Mouse (Mus musculus) intestine, embryonic 15.5 days (tissue): ENCODE results near the gene Ppp2ca. TPM values are rescaled to one million over a fixed set of nuclear protein-coding genes. Genes with fewer than 3 reads are reported as not detected.

Source experiments
- ATAC-seq: fragments of 200-750 bp; cut with Nextera tagmentation; 2 replicates; pipeline ENCODE4 v1.8.0; 2017; ENCODE audit warnings: moderate TSS enrichment, moderate library complexity
- H3K27ac ChIP-seq: fragments of 300-500 bp; sonication (generic); 2 replicates; pipeline ENCODE4 v1.5.1; 2015; ENCODE audit warnings: mild to moderate bottlenecking, inconsistent platforms
- H3K27me3 ChIP-seq: fragments of 300-500 bp; sonication (generic); replicated peaks from 2 replicates; pipeline ENCODE4 v1.6.1; 2015; ENCODE audit warnings: inconsistent platforms
- H3K36me3 ChIP-seq: fragments of 300-500 bp; sonication (generic); 2 replicates; pipeline ENCODE4 v1.6.1; 2015; ENCODE audit warnings: inconsistent platforms
- H3K4me1 ChIP-seq: fragments of 300-500 bp; sonication (generic); replicated peaks from 2 replicates; pipeline ENCODE4 v1.6.1; 2015; ENCODE audit warnings: inconsistent platforms
- H3K4me2 ChIP-seq: fragments of 300-500 bp; sonication (generic); replicated peaks from 2 replicates; pipeline ENCODE4 v1.6.1; 2015; ENCODE audit warnings: mild to moderate bottlenecking, inconsistent platforms
- H3K4me3 ChIP-seq: fragments of 300-500 bp; sonication (generic); replicated peaks from 2 replicates; pipeline ENCODE4 v1.5.1; 2015; ENCODE audit warnings: inconsistent platforms
- H3K9ac ChIP-seq: fragments of 300-500 bp; sonication (generic); 2 replicates; pipeline ENCODE4 v1.6.1; 2015; ENCODE audit warnings: inconsistent platforms
- H3K9me3 ChIP-seq: fragments of 300-500 bp; sonication (generic); 2 replicates; pipeline ENCODE4 v1.6.1; 2016; ENCODE audit warnings: inconsistent platforms
- WGBS: fragments of 180-500 bp; shearing (Covaris S2); methylation state at CpG from one replicate; pipeline ENCODE4 v1.1.7; 2015; 5-methylcytosine and 5-hydroxymethylcytosine counted together
- polyA plus RNA-seq: library from polyadenylated mRNA; unstranded; fragments of >200 nt; fragmentation: Nextera tagmentation; extraction: Ambion mirVana; gene quantifications from 2 replicates; pipeline ENCODE4 v1.2.1, GENCODE M21; 2015

Ppp2ca gene
- polyA plus RNA-seq, result 64.8 and 69.3 TPM in 2 replicates

- Histone ChIP-seq H3K4me2 (peak within 1 kb of the TSS; percentile 86), H3K4me3 (peak within 1 kb of the TSS; percentile 97), H3K27ac (peak within 1 kb of the TSS; percentile 100), H3K9me3 (no peaks in the 10 kb centered on the region), H3K4me1 (peaks cover 18% of the 10 kb centered on the region), H3K36me3 (no peaks in the 10 kb centered on the region), H3K9ac (peak within 1 kb of the TSS; percentile 99), H3K27me3 (no peaks in the 10 kb centered on the region)
- peak; percentile 97 for ATAC-seq
- WGBS, result under 1% methylated on average over 43 of the region's 53 CpGs
Measured at GRCm38 (mm10) chr11:52098398-52098946, at the start of gene Ppp2ca. Gene Ppp2ca (plus strand): TSS chr11:52098681.

DNA sequence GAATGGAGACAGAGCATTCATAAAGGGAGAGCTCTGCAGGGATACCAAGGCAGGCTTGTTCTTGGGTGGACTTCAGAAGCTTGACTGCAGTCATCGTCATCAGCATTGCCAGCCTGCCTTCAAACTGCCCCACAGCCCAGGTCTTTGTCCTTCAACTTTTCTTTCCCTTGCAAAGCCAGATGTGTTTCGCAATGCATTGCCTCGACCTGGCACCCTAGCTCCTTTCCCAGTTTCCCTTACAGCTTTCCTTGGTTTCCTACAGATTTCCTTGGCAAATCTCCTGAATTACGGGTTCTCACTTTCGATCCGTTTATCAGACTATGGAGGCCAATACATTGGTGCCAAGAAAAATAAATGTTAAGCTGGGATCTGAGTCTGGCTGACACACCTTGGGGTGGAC is 45.1 kb upstream of the Ppp2ca start:
- ATAC-seq, result no peak
- H3K9me3 ChIP-seq, result no peaks in the 10 kb centered on the region
- H3K27ac ChIP-seq, result no peak overlapping the region
- no peak overlapping the region for H3K4me3 ChIP-seq
- H3K36me3 ChIP-seq, result no peaks in the 10 kb centered on the region
- no peak overlapping the region for H3K9ac ChIP-seq
- H3K4me1 ChIP-seq, result no peaks in the 10 kb centered on the region
- H3K4me2 ChIP-seq, result no peak overlapping the region
- H3K27me3 ChIP-seq, result no peaks in the 10 kb centered on the region
- 80% methylated on average over 6 of the region's 6 CpGs for WGBS

DNA sequence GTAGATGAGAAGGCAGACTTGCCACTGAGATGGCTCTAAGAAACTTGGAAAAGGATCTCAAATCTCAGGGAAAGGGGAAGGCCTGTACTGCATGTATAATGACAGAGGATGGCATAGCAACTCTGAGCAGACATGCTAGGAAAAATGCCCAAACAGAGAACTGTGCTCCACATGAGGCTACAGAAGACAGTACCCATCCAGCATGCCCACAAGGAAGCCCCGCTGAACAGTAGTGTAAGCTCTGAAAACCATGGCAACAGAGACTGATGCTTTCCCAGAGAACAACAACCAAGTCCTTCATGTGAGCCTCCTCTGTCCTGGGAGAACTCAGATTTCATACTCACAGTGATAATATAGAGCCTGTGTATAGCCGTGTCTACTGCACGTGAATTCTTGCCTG is 43.8 kb upstream of the Ppp2ca start:
- H3K27me3 ChIP-seq, result no peaks in the 10 kb centered on the region
- no peak for ATAC-seq
- H3K4me1 ChIP-seq, result no peaks in the 10 kb centered on the region
- no peak overlapping the region for H3K27ac ChIP-seq
- no peak overlapping the region for H3K9ac ChIP-seq
- WGBS, result 84% methylated on average over 3 of the region's 3 CpGs
- no peaks in the 10 kb centered on the region for H3K9me3 ChIP-seq
- H3K4me2 ChIP-seq, result no peak overlapping the region
- no peaks in the 10 kb centered on the region for H3K36me3 ChIP-seq
- H3K4me3 ChIP-seq, result no peak overlapping the region

DNA sequence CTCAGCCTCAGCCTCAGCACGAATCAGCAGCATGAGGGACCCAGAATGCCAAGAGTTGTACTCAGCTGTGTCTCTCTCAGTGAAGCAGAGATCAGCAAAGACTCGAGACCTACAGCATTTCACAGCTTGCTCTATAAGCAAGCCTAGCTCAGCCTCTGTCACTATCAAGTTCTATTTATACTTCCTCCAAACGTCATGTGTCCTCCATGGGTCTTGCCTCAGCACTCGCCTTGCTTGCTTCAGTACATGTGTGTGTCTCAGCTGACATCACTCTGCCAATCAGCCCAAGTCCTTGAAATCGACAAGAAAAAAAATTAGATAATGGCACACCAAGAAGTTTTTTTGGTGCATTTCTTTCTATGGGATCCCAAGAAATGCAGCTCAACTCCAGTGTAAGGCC is 42.3 kb upstream of the Ppp2ca start:
- Histone ChIP-seq H3K36me3 (no peaks in the 10 kb centered on the region), H3K9me3 (no peaks in the 10 kb centered on the region), H3K27me3 (no peaks in the 10 kb centered on the region), H3K4me2 (no peak overlapping the region), H3K27ac (no peak overlapping the region), H3K4me1 (no peaks in the 10 kb centered on the region), H3K9ac (no peak overlapping the region), H3K4me3 (no peak overlapping the region)
- no peak for ATAC-seq
- 81% methylated on average over 5 of the region's 5 CpGs for WGBS

GRCm38 (mm10) chr11:52059001-52059400 is 39.5 kb upstream of the Ppp2ca start:
- H3K9me3 ChIP-seq, result no peaks in the 10 kb centered on the region
- no peak for ATAC-seq
- H3K4me2 ChIP-seq, result no peak overlapping the region
- WGBS, result 53% methylated on average over 5 of the region's 5 CpGs
- H3K4me3 ChIP-seq, result no peak overlapping the region
- H3K36me3 ChIP-seq, result no peaks in the 10 kb centered on the region
- H3K27me3 ChIP-seq, result no peaks in the 10 kb centered on the region
- no peaks in the 10 kb centered on the region for H3K4me1 ChIP-seq
- no peak overlapping the region for H3K27ac ChIP-seq
- no peak overlapping the region for H3K9ac ChIP-seq

DNA sequence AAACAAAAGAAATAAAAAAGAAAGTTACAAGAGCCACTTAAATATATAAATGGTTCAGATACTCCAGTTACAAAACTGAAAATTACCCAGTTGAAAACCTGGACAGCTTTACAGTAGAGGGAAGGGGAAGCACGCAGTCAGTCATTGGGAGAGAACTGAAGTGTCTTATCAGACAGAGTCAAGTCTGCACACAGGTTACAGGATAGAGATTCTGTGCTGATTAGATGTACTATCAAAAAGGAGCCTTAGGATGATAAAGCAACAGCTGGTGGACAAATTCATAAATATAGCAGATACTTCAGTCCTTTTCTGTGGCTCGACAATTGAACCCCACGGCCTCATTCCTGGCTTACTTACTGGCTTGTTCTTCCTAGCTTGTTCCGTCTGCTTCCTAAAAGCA is 38.2 kb upstream of the Ppp2ca start:
- WGBS, result 92% methylated on average over 4 of the region's 4 CpGs

DNA sequence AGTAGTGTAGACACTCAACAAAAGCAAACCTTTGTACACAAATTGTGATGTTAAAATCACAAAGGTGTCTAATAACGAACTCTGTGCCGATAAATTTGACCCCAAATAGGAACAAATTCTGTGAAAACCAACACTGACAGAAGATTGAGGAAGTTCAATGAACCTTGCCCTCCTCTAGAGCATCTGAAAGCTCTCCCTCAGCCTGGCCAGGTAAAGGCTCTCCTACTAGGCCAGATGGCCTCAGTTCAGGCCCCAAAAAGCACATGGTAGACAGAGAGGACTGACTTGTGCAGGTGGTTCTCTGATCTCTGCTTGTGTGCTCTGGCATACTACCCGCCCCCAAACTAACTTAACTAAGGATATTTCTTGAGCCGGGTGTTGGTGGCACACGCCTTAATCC is 36.1 kb upstream of the Ppp2ca start:
- 95% methylated on average over 5 of the region's 5 CpGs for WGBS
- Histone ChIP-seq H3K9ac (no peak overlapping the region), H3K27me3 (no peaks in the 10 kb centered on the region), H3K4me1 (no peaks in the 10 kb centered on the region), H3K9me3 (no peaks in the 10 kb centered on the region), H3K27ac (no peak overlapping the region), H3K36me3 (no peaks in the 10 kb centered on the region), H3K4me2 (no peak overlapping the region), H3K4me3 (no peak overlapping the region)
- no peak for ATAC-seq

More for the DNA sequence above, 38.2 kb upstream of the Ppp2ca start:
- H3K27me3 ChIP-seq, result no peaks in the 10 kb centered on the region
- no peak overlapping the region for H3K27ac ChIP-seq
- no peak overlapping the region for H3K4me2 ChIP-seq
- H3K36me3 ChIP-seq, result no peaks in the 10 kb centered on the region
- no peak overlapping the region for H3K4me3 ChIP-seq
- H3K4me1 ChIP-seq, result no peaks in the 10 kb centered on the region
- H3K9ac ChIP-seq, result no peak overlapping the region
- no peaks in the 10 kb centered on the region for H3K9me3 ChIP-seq
- ATAC-seq, result no peak

- no peak for ATAC-seq
- Histone ChIP-seq H3K9me3 (no peaks in the 10 kb centered on the region), H3K27me3 (no peaks in the 10 kb centered on the region), H3K27ac (no peak overlapping the region), H3K36me3 (no peaks in the 10 kb centered on the region), H3K9ac (no peak overlapping the region), H3K4me1 (no peaks in the 10 kb centered on the region), H3K4me2 (no peak overlapping the region), H3K4me3 (no peak overlapping the region)
- WGBS, result 39% methylated on average over 3 of the region's 3 CpGs
Measured at GRCm38 (mm10) chr11:52064398-52064797, 34.1 kb upstream of the Ppp2ca start.

DNA sequence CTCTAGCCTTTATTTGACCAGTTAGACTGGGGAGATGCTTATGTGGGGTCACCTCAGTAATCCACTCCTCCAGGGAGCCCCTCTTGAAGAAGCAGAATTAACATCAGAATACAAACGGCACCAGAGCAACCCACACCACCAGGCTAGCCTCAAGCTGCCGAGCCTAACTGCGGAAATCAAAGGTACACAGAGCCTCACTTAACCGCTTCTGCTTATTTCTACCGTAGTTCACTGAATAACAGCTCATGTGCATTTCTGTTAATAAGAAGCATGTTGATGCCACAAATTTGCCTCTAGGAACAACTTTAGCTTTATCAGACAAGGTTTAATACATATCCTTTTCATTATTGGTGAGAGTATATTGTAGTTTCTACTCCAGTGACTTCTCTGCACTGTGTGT is 32.6 kb upstream of the Ppp2ca start:
- H3K4me3 ChIP-seq, result no peak overlapping the region
- no peak for ATAC-seq
- no peaks in the 10 kb centered on the region for H3K27me3 ChIP-seq
- 10% methylated on average over 5 of the region's 5 CpGs for WGBS
- H3K36me3 ChIP-seq, result no peaks in the 10 kb centered on the region
- no peaks in the 10 kb centered on the region for H3K9me3 ChIP-seq
- no peak overlapping the region for H3K9ac ChIP-seq
- H3K27ac ChIP-seq, result no peak overlapping the region
- 0 out of 2 replicates have a peak overlapping the region, but pooled peaks have one; percentile 31 for H3K4me2 ChIP-seq
- no peaks in the 10 kb centered on the region for H3K4me1 ChIP-seq

GRCm38 (mm10) chr11:52071768-52072167 is 26.7 kb upstream of the Ppp2ca start:
- H3K27me3 ChIP-seq, result no peaks in the 10 kb centered on the region
- H3K36me3 ChIP-seq, result no peaks in the 10 kb centered on the region
- no peaks in the 10 kb centered on the region for H3K9me3 ChIP-seq
- no peak overlapping the region for H3K4me3 ChIP-seq
- no peak overlapping the region for H3K27ac ChIP-seq
- no peak overlapping the region for H3K9ac ChIP-seq
- no peak for ATAC-seq
- H3K4me1 ChIP-seq, result 0 out of 2 replicates have a peak, but pooled peaks cover 3% of the 10 kb centered on the region
- 65% methylated on average over 10 of the region's 10 CpGs for WGBS
- H3K4me2 ChIP-seq, result no peak overlapping the region

- 0 out of 2 replicates have a peak, but pooled peaks cover 3% of the 10 kb centered on the region for H3K4me1 ChIP-seq
- ATAC-seq, result no peak
- H3K27me3 ChIP-seq, result no peaks in the 10 kb centered on the region
- no peaks in the 10 kb centered on the region for H3K36me3 ChIP-seq
- WGBS, result 73% methylated on average over 8 of the region's 8 CpGs
- H3K4me3 ChIP-seq, result no peak overlapping the region
- no peaks in the 10 kb centered on the region for H3K9me3 ChIP-seq
- no peak overlapping the region for H3K27ac ChIP-seq
- H3K9ac ChIP-seq, result no peak overlapping the region
- no peak overlapping the region for H3K4me2 ChIP-seq
Measured at GRCm38 (mm10) chr11:52073528-52074170, 24.8 kb upstream of the Ppp2ca start.

DNA sequence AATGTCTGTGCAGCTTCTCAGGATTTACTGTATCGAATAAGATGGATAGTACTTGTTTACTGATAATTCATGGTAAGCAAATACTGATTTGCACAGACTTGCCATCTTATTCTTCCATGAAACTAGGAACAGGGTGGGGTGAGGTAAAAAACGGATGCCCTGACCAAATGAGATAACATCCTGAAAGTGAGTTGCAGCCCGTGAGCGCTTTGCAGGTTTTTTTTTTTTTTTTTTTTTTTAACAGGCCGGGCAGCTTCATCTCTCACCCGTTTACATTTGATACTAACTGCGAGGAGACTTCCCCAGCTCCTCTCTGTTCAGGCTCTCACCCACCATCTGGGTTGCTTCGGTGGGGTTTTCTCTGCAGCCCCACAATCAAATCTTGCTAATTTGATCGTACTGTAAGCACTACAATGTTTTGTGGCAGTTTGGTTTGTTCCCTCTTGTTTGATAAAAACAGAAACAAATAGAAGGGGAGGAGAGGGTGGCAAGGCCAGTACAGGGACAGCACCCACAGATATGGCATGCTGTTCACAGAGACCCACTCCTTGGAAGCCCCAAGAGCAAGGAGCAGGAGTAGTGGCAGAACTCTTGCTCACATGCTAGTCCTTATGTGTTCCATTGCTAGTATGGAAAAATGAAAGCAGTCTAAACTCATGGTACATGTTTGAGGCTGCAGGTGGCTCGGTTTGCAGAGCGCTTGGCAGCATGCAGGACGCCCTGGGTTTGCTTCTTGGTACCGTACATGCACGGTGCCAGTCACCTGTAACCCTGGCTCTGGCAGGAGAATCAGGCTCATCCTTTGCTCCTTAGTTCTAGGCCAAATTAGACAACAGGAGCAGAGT is 23.6 kb upstream of the Ppp2ca start:
- no peak overlapping the region for H3K9ac ChIP-seq
- H3K27me3 ChIP-seq, result no peaks in the 10 kb centered on the region
- H3K9me3 ChIP-seq, result no peaks in the 10 kb centered on the region
- H3K4me3 ChIP-seq, result no peak overlapping the region
- 0 out of 2 replicates have a peak, but pooled peaks cover 3% of the 10 kb centered on the region for H3K4me1 ChIP-seq
- no peak for ATAC-seq
- H3K36me3 ChIP-seq, result no peaks in the 10 kb centered on the region
- H3K4me2 ChIP-seq, result no peak overlapping the region
- no peak overlapping the region for H3K27ac ChIP-seq
- WGBS, result 56% methylated on average over 14 of the region's 14 CpGs
